Mouse (Mus musculus) lung, adult 2 months (tissue): Measurements from ENCODE around the gene Trim63.

Source experiments
- CTCF ChIP-seq: fragments of 200-500 bp; IDR thresholded peaks from 2 replicates; pipeline ENCODE4 v1.5.1; 2011; ENCODE audit warnings: mild to moderate bottlenecking, low read length, control low read depth; ENCODE audit not compliant: insufficient read depth
- POLR2A ChIP-seq: fragments of 200-500 bp; IDR thresholded peaks from 2 replicates; pipeline ENCODE4 v1.6.1; 2011; ENCODE audit warnings: low read depth, mild to moderate bottlenecking, control low read depth, low read length, borderline replicate concordance; ENCODE audit errors: extremely low read depth

GRCm38 (mm10) chr4:134374306-134374705 lies 59.4 kb downstream of the Trim63 start:
- TF ChIP-seq POLR2A (no peak), CTCF (no peak)
